Mouse (Mus musculus): ENCODE measurements at regions not wholly inside any gene's neighbourhood (a gene's known extent, or its start where the extent isn't known, plus 50 kb on each side); places are given as distances from the start of the nearest gene placed in this dataset.

GRCm38 (mm10) chr4:125210719-125211118 is 83.1 kb upstream of the Zc3h12a start:
- TF ChIP-seq CTCF (IDR thresholded peaks at IDR 0.05; ENCODE audit: low read depth, low read length): no peak
- no peak for TF ChIP-seq POLR2A (IDR thresholded peaks at IDR 0.05; ENCODE audit: extremely low read depth, insufficient read depth, low read length)
